ENCODE assay signal across 9 mouse cellular contexts in genomic region chr3:31902504-31903330, GRCm38 (mm10). TPM values are rescaled to one million over a fixed set of nuclear protein-coding genes. Genes with fewer than 3 reads are reported as not detected.
DNase-seq lines count a peak whose midpoint lies in the region; ATAC-seq lines count a peak whose summit lies in the region.
"Had no signal": no experiment of that assay in that cellular context is flagged by ENCODE, and none has a peak within 500 bp of the region (broad histone marks: within the 10 kb centered on the region; RNA-seq: fewer than 3 reads in every experiment).

Gene Kcnmb2 (plus strand): TSS chr3:31902507.

- peaks cover 22% of the 10 kb centered on the region for H3K4me1 ChIP-seq in hindbrain, embryonic 15.5 days (replicated peaks)

- WGBS in hindbrain, embryonic 15.5 days: under 1% methylated on average over 22 of the region's 22 CpGs

- peak within 1 kb of the TSS; percentile 47 for H3K4me3 ChIP-seq in hindbrain, embryonic 15.5 days

- no peaks in the 10 kb centered on the region for H3K36me3 ChIP-seq in hindbrain, embryonic 15.5 days

- peak within 1 kb of the TSS; percentile 36 for H3K27ac ChIP-seq in hindbrain, embryonic 15.5 days (replicated peaks)

- H3K9me3 ChIP-seq in hindbrain, embryonic 15.5 days: no peaks in the 10 kb centered on the region

- no peak for DNase-seq in frontal cortex, postnatal 25 days (ENCODE audit: low spot score in 2 of 2)
- DNase-seq in right cerebral cortex, postnatal 10 days (ENCODE audit: low spot score in 2 of 2): peak; percentile 32 to 36
- no peak for DNase-seq in right cerebral cortex, postnatal 36 days (ENCODE audit: low spot score in 2 of 2)
- peak; percentile 39 for DNase-seq in mesoderm, embryonic 11.5 days (ENCODE audit: low read depth, low spot score)

- H3K9ac ChIP-seq in hindbrain, embryonic 15.5 days: peak within 1 kb of the TSS; percentile 36

- peak; percentile 41 for ATAC-seq in frontal cortex, adult (ENCODE audit: low TSS enrichment)
- ATAC-seq in hindbrain, embryonic 15.5 days (ENCODE audit: low FRiP score, low read depth): peak; percentile 75
- ATAC-seq in inflammation-experienced regulatory T-cells, adult 6 months: no peak
- ATAC-seq in megakaryocyte-erythroid progenitor cell, adult 5-6 weeks (replicated peaks; ENCODE audit: low FRiP score, low TSS enrichment, poor library complexity, severe bottlenecking): no peak

- H3K4me2 ChIP-seq in hindbrain, embryonic 15.5 days: peak within 1 kb of the TSS; percentile 61

- H3K27me3 ChIP-seq in hindbrain, embryonic 15.5 days: no peaks in the 10 kb centered on the region

RNA-seq across cellular contexts. Expression of gene Kcnmb2, which starts in this region (rescaled TPM):
- 12.3 and 12.8 TPM in 2 replicates for polyA plus RNA-seq in hindbrain, embryonic 15.5 days (2015; fragmentation: Nextera tagmentation; extraction: Ambion mirVana)
- not detected for polyA plus RNA-seq in inflammation-experienced regulatory T-cells, adult 6 months (2017; shearing (Covaris generic))
- not detected in 2 replicates for total RNA-seq in megakaryocyte-erythroid progenitor cell, adult 5-6 weeks (2014; fragmentation: Nextera tagmentation)
- not detected in 2 replicates for total RNA-seq in megakaryocyte-erythroid progenitor cell, adult 5-6 weeks (2017)
- total RNA-seq: common myeloid progenitor, adult 5-6 weeks had no signal

Comparison
In these comparisons a context has a peak if more than half of its experiments do, and no peak if none do; other contexts are left out.
1. DNase-seq: peak in right cerebral cortex, postnatal 10 days (2 of 2) and mesoderm, embryonic 11.5 days (single experiment); none in frontal cortex, postnatal 25 days (0 of 2) and right cerebral cortex, postnatal 36 days (0 of 2).
2. ATAC-seq: peak in frontal cortex, adult (single experiment) and hindbrain, embryonic 15.5 days (single experiment); none in inflammation-experienced regulatory T-cells, adult 6 months (single experiment) and megakaryocyte-erythroid progenitor cell, adult 5-6 weeks (single experiment).